Mouse (Mus musculus) heart, adult 2 months (tissue): ENCODE data around the gene Calhm2. TPM values are rescaled to one million over a fixed set of nuclear protein-coding genes. Genes with fewer than 3 reads are reported as not detected.
A peak's percentile ranks its signal among the peaks of the same experiment; 100 is the strongest.

Experiments used
- DNase-seq, 2 experiments: peaks; one replicate each; pipeline ENCODE4 v3.0.0; 2021
- H3K27ac ChIP-seq: fragments of 200-600 bp; 2 replicates; pipeline ENCODE4 v1.8.1; 2022
- H3K27me3 ChIP-seq: fragments of 200-500 bp; 2 replicates; pipeline ENCODE4 v1.6.1; 2012; ENCODE audit warnings: mild to moderate bottlenecking, low read length, inconsistent platforms, mixed read lengths; ENCODE audit not compliant: control insufficient read depth, insufficient read depth
- H3K36me3 ChIP-seq: fragments of 200-500 bp; 2 replicates; pipeline ENCODE4 v1.6.1; 2012; ENCODE audit warnings: low read length, inconsistent platforms; ENCODE audit not compliant: control insufficient read depth, insufficient read depth
- H3K4me1 ChIP-seq: fragments of 200-500 bp; 2 replicates; pipeline ENCODE4 v1.6.1; 2011; ENCODE audit warnings: low read length; ENCODE audit not compliant: control insufficient read depth, insufficient read depth
- H3K4me3 ChIP-seq: fragments of 200-600 bp; 2 replicates; pipeline ENCODE4 v1.8.1; 2022
- H3K79me2 ChIP-seq: fragments of 200-500 bp; replicated peaks from 2 replicates; pipeline ENCODE4 v1.6.1; 2012; ENCODE audit warnings: mild to moderate bottlenecking, inconsistent platforms, low read length, moderate library complexity, mixed read lengths; ENCODE audit not compliant: control insufficient read depth, insufficient read depth
- H3K9ac ChIP-seq: fragments of 200-500 bp; 2 replicates; pipeline ENCODE4 v1.6.1; 2012; ENCODE audit warnings: low read depth, mild to moderate bottlenecking, control low read depth, inconsistent platforms, low read length, mixed read lengths
- CTCF ChIP-seq: fragments of 200-600 bp; IDR thresholded peaks from 2 replicates; pipeline ENCODE4 v1.8.1; 2022; ENCODE audit warnings: antibody characterized with exemption, mild to moderate bottlenecking, moderate library complexity
- EP300 ChIP-seq: fragments of 200-500 bp; IDR thresholded peaks from 2 replicates; pipeline ENCODE4 v1.6.1; 2011; ENCODE audit warnings: low read depth, low read length, control low read depth; ENCODE audit not compliant: insufficient read depth
- POLR2A ChIP-seq: fragments of 200-500 bp; IDR thresholded peaks from 2 replicates; pipeline ENCODE4 v1.6.1; 2011; ENCODE audit warnings: mild to moderate bottlenecking, low read depth, low read length, control low read depth; ENCODE audit not compliant: insufficient read depth
- WGBS: fragments of 180-500 bp; shearing (Covaris S2); methylation state at CpG from one replicate; pipeline ENCODE4 v1.1.7; 2018; 5-methylcytosine and 5-hydroxymethylcytosine counted together
- intact Hi-C: fragments of 180-260 bp; cut with DNase I; formaldehyde crosslinking; loops from one replicate; pipeline ENCODE4 v1.15.1; 2025
- polyA plus RNA-seq: library from polyadenylated mRNA; depleted of rRNA; stranded (reverse); fragments of >200 nt; gene quantifications from 2 replicates; pipeline ENCODE4 v1.2.3, GENCODE M21; 2012; rRNA removed
- total RNA-seq, 2 experiments: library from RNA; stranded (reverse); gene quantifications; 2 replicates each; pipeline ENCODE4 v1.2.3; 2021

The Calhm2 gene
- total and polyA plus RNA-seq, 3 experiments, result 3.7 to 7.1 (median 4.5) TPM

GRCm38 (mm10) chr19:47088226-47088625, 49.9 kb downstream of the Calhm2 start:
- WGBS, result 38% methylated on average over 3 of the region's 3 CpGs
- no peak for DNase-seq
- Histone ChIP-seq H3K4me3 (peak overlapping the region; percentile 10; the same call in 1 of the 2 replicates), H3K9ac (peak overlapping the region; percentile 6; the same call in 1 of the 2 replicates), H3K36me3 (peaks cover 26% of the 10 kb centered on the region), H3K27me3 (no peaks in the 10 kb centered on the region), H3K79me2 (peaks cover 2% of the 10 kb centered on the region; the same call in 1 of the 2 replicates), H3K27ac (no peak overlapping the region), H3K4me1 (peaks cover 6% of the 10 kb centered on the region)
- intact Hi-C loops, result no loop called here
- no peak for TF ChIP-seq POLR2A
- no peak for TF ChIP-seq EP300
- no peak for TF ChIP-seq CTCF

GRCm38 (mm10) chr19:47067924-47068611, 70.0 kb downstream of the Calhm2 start:
- H3K36me3 ChIP-seq, result no peaks in the 10 kb centered on the region; the same call in 1 of the 2 replicates
- H3K4me3 ChIP-seq, result peak overlapping the region; percentile 82
- peak overlapping the region; percentile 98 for H3K9ac ChIP-seq
- no peaks in the 10 kb centered on the region for H3K27me3 ChIP-seq
- intact Hi-C loops, result loop anchor here (1.0 kb wide), 1 partner anchor 22 kb away; the partner anchor contains the start of genes Pdcd11 and Usmg5
- peak; percentile 88 to 90 for DNase-seq
- H3K79me2 ChIP-seq, result no peaks in the 10 kb centered on the region
- H3K4me1 ChIP-seq, result 0 out of 2 replicates have a peak, but pooled peaks cover 2% of the 10 kb centered on the region
- TF ChIP-seq POLR2A (peak; percentile 38; the same call in 1 of the 2 replicates), EP300 (0 out of 2 replicates have a peak, but pooled peaks have one; percentile 24), CTCF (peak; percentile 39)
- WGBS, result 0% methylated on average over 64 of the region's 72 CpGs
- H3K27ac ChIP-seq, result peak overlapping the region; percentile 87

- 0 out of 2 replicates have a peak, but pooled peaks cover 2% of the 10 kb centered on the region for H3K4me1 ChIP-seq
- peak within 1 kb of the TSS; percentile 82 for H3K4me3 ChIP-seq
- DNase-seq, result peak; percentile 97 to 98
- H3K27me3 ChIP-seq, result no peaks in the 10 kb centered on the region
- peak within 1 kb of the TSS; percentile 98 for H3K9ac ChIP-seq
- H3K79me2 ChIP-seq, result no peaks in the 10 kb centered on the region
- peak; percentile 93 for TF ChIP-seq POLR2A
- TF ChIP-seq CTCF, result no peak
- TF ChIP-seq EP300, result peak; percentile 40; the same call in 1 of the 2 replicates
- H3K27ac ChIP-seq, result peak within 1 kb of the TSS; percentile 87
- intact Hi-C loops, result no loop called here
- 11% methylated on average over 47 of the region's 49 CpGs for WGBS
- H3K36me3 ChIP-seq, result no peaks in the 10 kb centered on the region; the same call in 1 of the 2 replicates
These were observed 70.8 kb downstream of the Calhm2 start, which contains the start of gene Taf5 for GRCm38 (mm10) chr19:47067096-47067882. Gene Taf5, plus strand, starts transcription at chr19:47067746.

- TF ChIP-seq POLR2A (no peak), EP300 (no peak), CTCF (peak; percentile 26)
- Histone ChIP-seq H3K27ac (no peak overlapping the region), H3K27me3 (no peaks in the 10 kb centered on the region), H3K4me3 (no peak overlapping the region), H3K79me2 (no peaks in the 10 kb centered on the region), H3K9ac (no peak overlapping the region), H3K4me1 (0 out of 2 replicates have a peak, but pooled peaks cover 2% of the 10 kb centered on the region), H3K36me3 (no peaks in the 10 kb centered on the region)
- WGBS, result 90% methylated on average over 3 of the region's 3 CpGs
- intact Hi-C loops, result no loop called here
- no peak for DNase-seq
These were observed 72.2 kb downstream of the Calhm2 start for GRCm38 (mm10) chr19:47065860-47066259.

GRCm38 (mm10) chr19:47057684-47058083, 80.4 kb downstream of the Calhm2 start:
- H3K36me3 ChIP-seq, result no peaks in the 10 kb centered on the region
- no peaks in the 10 kb centered on the region for H3K79me2 ChIP-seq
- no peaks in the 10 kb centered on the region for H3K4me1 ChIP-seq
- no peaks in the 10 kb centered on the region for H3K27me3 ChIP-seq
- H3K9ac ChIP-seq, result no peak overlapping the region
- 44% methylated on average over 1 of the region's 1 CpGs for WGBS
- intact Hi-C loops, result no loop called here
- TF ChIP-seq POLR2A, result no peak
- no peak for TF ChIP-seq EP300
- TF ChIP-seq CTCF, result no peak
- no peak overlapping the region for H3K27ac ChIP-seq
- DNase-seq, result no peak
- H3K4me3 ChIP-seq, result no peak overlapping the region

Other genes with a start within 250 kb of the Calhm2 start
- under 1 TPM in 1 of 2 experiments, not detected in 1; 0.11 TPM for gene Ina, start 123.6 kb downstream of the Calhm2 start, total RNA-seq
- 0.04 and 0.09 TPM in 2 replicates for gene Ina, start 123.6 kb downstream of the Calhm2 start, polyA plus RNA-seq
- 10 to 100 TPM; 58.2 to 63.9 TPM for gene Nt5c2, start 123.1 kb downstream of the Calhm2 start, total RNA-seq
- 16.7 and 24.5 TPM in 2 replicates for gene Nt5c2, start 123.1 kb downstream of the Calhm2 start, polyA plus RNA-seq
- gene Pcgf6, start 87.4 kb downstream of the Calhm2 start, total RNA-seq, result 1 to 10 TPM; 2.7 to 3.2 TPM
- 2.5 and 3.5 TPM in 2 replicates for gene Pcgf6, start 87.4 kb downstream of the Calhm2 start, polyA plus RNA-seq
- gene Taf5, start 70.5 kb downstream of the Calhm2 start, total RNA-seq, result 1 to 10 TPM; 2.7 to 2.9 TPM
- gene Taf5, start 70.5 kb downstream of the Calhm2 start, polyA plus RNA-seq, result 1.5 and 2.2 TPM in 2 replicates
- gene Usmg5, start 47.6 kb downstream of the Calhm2 start, total RNA-seq, result 1,000 to 10,000 TPM; 2,026 to 2,490 TPM
- 762 and 1,154 TPM in 2 replicates for gene Usmg5, start 47.6 kb downstream of the Calhm2 start, polyA plus RNA-seq
- 10 to 100 TPM; 11.8 to 12.4 TPM for gene Pdcd11, start 47.5 kb downstream of the Calhm2 start, total RNA-seq
- 5.5 and 7.7 TPM in 2 replicates for gene Pdcd11, start 47.5 kb downstream of the Calhm2 start, polyA plus RNA-seq
- not detected for gene Calhm1, start 6.0 kb upstream of the Calhm2 start, total RNA-seq
- not detected in 2 replicates for gene Calhm1, start 6.0 kb upstream of the Calhm2 start, polyA plus RNA-seq
- not detected for gene Calhm3, start 19.5 kb upstream of the Calhm2 start, total RNA-seq
- not detected in 2 replicates for gene Calhm3, start 19.5 kb upstream of the Calhm2 start, polyA plus RNA-seq
- gene Neurl1a, start 40.5 kb upstream of the Calhm2 start, total RNA-seq, result 1 to 10 TPM; 1.5 to 1.7 TPM
- 1.1 and 2.5 TPM in 2 replicates for gene Neurl1a, start 40.5 kb upstream of the Calhm2 start, polyA plus RNA-seq